Mouse (Mus musculus) heart, adult 2 months (tissue): ENCODE data around the gene Wdr43. TPM values are rescaled to one million over a fixed set of nuclear protein-coding genes. Genes with fewer than 3 reads are reported as not detected.

Experiments
- DNase-seq, 2 experiments: peaks; one replicate each; pipeline ENCODE4 v3.0.0; 2021
- H3K27ac ChIP-seq: fragments of 200-600 bp; 2 replicates; pipeline ENCODE4 v1.8.1; 2022
- H3K27me3 ChIP-seq: fragments of 200-500 bp; 2 replicates; pipeline ENCODE4 v1.6.1; 2012; ENCODE audit warnings: mild to moderate bottlenecking, low read length, inconsistent platforms, mixed read lengths; ENCODE audit not compliant: control insufficient read depth, insufficient read depth
- H3K36me3 ChIP-seq: fragments of 200-500 bp; 2 replicates; pipeline ENCODE4 v1.6.1; 2012; ENCODE audit warnings: low read length, inconsistent platforms; ENCODE audit not compliant: control insufficient read depth, insufficient read depth
- H3K4me1 ChIP-seq: fragments of 200-500 bp; 2 replicates; pipeline ENCODE4 v1.6.1; 2011; ENCODE audit warnings: low read length; ENCODE audit not compliant: control insufficient read depth, insufficient read depth
- H3K4me3 ChIP-seq: fragments of 200-600 bp; 2 replicates; pipeline ENCODE4 v1.8.1; 2022
- H3K79me2 ChIP-seq: fragments of 200-500 bp; replicated peaks from 2 replicates; pipeline ENCODE4 v1.6.1; 2012; ENCODE audit warnings: mild to moderate bottlenecking, inconsistent platforms, low read length, moderate library complexity, mixed read lengths; ENCODE audit not compliant: control insufficient read depth, insufficient read depth
- H3K9ac ChIP-seq: fragments of 200-500 bp; 2 replicates; pipeline ENCODE4 v1.6.1; 2012; ENCODE audit warnings: low read depth, mild to moderate bottlenecking, control low read depth, inconsistent platforms, low read length, mixed read lengths
- CTCF ChIP-seq: fragments of 200-600 bp; IDR thresholded peaks from 2 replicates; pipeline ENCODE4 v1.8.1; 2022; ENCODE audit warnings: antibody characterized with exemption, mild to moderate bottlenecking, moderate library complexity
- EP300 ChIP-seq: fragments of 200-500 bp; IDR thresholded peaks from 2 replicates; pipeline ENCODE4 v1.6.1; 2011; ENCODE audit warnings: low read depth, low read length, control low read depth; ENCODE audit not compliant: insufficient read depth
- POLR2A ChIP-seq: fragments of 200-500 bp; IDR thresholded peaks from 2 replicates; pipeline ENCODE4 v1.6.1; 2011; ENCODE audit warnings: mild to moderate bottlenecking, low read depth, low read length, control low read depth; ENCODE audit not compliant: insufficient read depth
- WGBS: fragments of 180-500 bp; shearing (Covaris S2); methylation state at CpG from one replicate; pipeline ENCODE4 v1.1.7; 2018; 5-methylcytosine and 5-hydroxymethylcytosine counted together
- intact Hi-C: fragments of 180-260 bp; cut with DNase I; formaldehyde crosslinking; loops from one replicate; pipeline ENCODE4 v1.15.1; 2025
- polyA plus RNA-seq: library from polyadenylated mRNA; depleted of rRNA; stranded (reverse); fragments of >200 nt; gene quantifications from 2 replicates; pipeline ENCODE4 v1.2.3, GENCODE M21; 2012
- total RNA-seq, 2 experiments: library from RNA; stranded (reverse); gene quantifications; 2 replicates each; pipeline ENCODE4 v1.2.3; 2021

Gene Wdr43
- total and polyA plus RNA-seq, 3 experiments, result 8.4 to 21.9 (median 19.1) TPM

DNA sequence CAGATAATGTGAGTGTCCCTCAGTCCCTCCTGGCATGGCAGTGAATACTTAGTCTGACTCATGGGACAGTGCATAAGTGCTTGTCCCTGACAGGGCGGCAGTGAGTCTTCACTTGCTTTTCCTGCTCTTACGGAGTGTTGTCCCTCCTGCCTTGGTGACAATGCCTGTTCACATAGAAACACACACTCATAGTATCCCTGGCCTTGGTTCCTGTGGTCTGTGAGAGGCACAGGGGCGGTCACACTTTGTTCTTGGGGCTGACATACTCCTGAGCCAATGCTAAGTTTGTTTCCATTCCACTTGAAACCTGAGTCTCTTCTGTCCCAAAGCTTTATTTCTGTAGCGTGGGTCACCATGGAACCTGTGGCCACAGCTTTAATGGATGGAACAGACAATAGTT lies 66.7 kb downstream of the Wdr43 start:
- no peak for DNase-seq
- Histone ChIP-seq H3K9ac (no peak overlapping the region), H3K4me1 (no peaks in the 10 kb centered on the region), H3K36me3 (no peaks in the 10 kb centered on the region), H3K27ac (no peak overlapping the region), H3K27me3 (no peaks in the 10 kb centered on the region), H3K79me2 (no peaks in the 10 kb centered on the region), H3K4me3 (no peak overlapping the region)
- WGBS, result 91% methylated on average over 4 of the region's 4 CpGs
- intact Hi-C loops, result no loop called here
- TF ChIP-seq CTCF (no peak), EP300 (no peak), POLR2A (no peak)

DNA sequence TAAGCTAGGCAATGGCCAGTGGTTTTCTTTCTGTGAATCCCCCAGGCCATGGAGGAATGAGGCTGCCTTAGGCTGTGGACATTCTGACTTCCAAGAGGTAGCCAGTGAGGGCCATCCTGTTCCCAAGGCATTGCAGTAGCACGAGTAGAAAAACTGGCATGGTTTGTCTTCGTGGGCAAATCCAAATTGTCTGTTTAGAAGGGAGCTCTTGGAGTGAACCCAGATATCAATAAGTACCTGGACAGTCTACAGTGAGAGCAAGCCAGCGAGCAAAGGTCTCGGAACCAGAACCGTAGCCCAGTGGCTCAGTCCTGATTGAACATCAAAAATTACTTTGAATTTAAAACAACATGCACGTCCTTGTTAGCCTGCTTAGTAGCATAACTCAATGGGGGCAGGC lies 67.6 kb downstream of the Wdr43 start:
- 85% methylated on average over 6 of the region's 6 CpGs for WGBS
- no peaks in the 10 kb centered on the region for H3K79me2 ChIP-seq
- intact Hi-C loops, result no loop called here

DNA sequence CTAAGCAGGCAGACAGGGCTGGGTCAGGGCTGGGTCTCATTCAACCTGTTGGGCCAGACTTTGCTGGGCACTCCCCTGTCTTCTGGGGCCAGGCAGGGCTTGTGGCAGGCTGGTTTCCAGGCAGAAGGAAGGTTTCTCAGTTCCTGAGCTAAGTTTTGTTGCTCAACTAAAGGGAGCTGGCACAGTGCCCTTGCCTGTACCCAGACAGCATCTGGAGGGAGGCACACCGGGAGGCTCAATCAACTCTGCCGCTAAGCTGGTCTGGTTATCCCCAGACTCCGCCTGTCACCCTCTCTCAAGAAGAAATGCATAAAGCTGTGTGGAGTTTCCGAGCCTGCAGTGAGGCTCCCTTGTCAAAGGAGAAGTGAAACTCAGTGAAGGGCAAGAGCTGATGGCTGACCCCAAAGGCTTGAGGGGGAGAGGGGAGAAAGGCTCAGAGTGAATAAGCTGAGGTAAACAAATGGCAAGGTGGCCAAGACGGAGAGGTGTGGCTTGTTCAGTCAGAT lies 68.5 kb downstream of the Wdr43 start:
- Histone ChIP-seq H3K27ac (no peak overlapping the region), H3K36me3 (no peaks in the 10 kb centered on the region), H3K9ac (no peak overlapping the region), H3K27me3 (no peaks in the 10 kb centered on the region), H3K4me1 (no peaks in the 10 kb centered on the region), H3K79me2 (no peaks in the 10 kb centered on the region), H3K4me3 (no peak overlapping the region)
- 67% methylated on average over 5 of the region's 5 CpGs for WGBS
- TF ChIP-seq POLR2A (no peak), EP300 (no peak), CTCF (no peak)
- no peak for DNase-seq
- intact Hi-C loops, result no loop called here

More for the DNA sequence above, 67.6 kb downstream of the Wdr43 start:
- no peaks in the 10 kb centered on the region for H3K36me3 ChIP-seq
- no peaks in the 10 kb centered on the region for H3K4me1 ChIP-seq
- no peak overlapping the region for H3K27ac ChIP-seq
- no peak for DNase-seq
- H3K9ac ChIP-seq, result no peak overlapping the region
- no peak overlapping the region for H3K4me3 ChIP-seq
- TF ChIP-seq POLR2A, result no peak
- no peak for TF ChIP-seq EP300
- no peak for TF ChIP-seq CTCF
- no peaks in the 10 kb centered on the region for H3K27me3 ChIP-seq

DNA sequence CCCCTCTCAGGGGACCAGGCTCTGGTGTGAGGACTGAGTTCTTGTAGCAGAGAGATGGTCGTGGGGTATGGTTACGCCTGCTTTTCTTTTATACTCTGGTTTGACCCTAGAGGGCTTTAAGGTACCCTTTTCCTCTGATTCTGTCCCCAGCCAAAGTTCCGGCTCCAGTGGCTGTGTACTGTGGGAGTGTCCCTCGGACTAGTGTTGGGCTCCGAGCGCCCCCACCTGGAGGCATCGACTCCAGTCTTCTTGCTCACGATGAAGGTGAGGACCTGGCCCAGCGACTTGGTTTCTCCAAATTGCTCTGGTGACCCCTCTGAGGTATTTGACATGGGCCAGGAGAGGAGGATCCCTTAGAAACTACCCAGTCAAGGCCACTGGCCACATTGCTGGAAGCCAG lies 71.7 kb downstream of the Wdr43 start:
- no peak overlapping the region for H3K4me3 ChIP-seq
- DNase-seq, result no peak
- TF ChIP-seq CTCF (peak; percentile 16; the same call in 1 of the 2 replicates), POLR2A (no peak), EP300 (no peak)
- H3K36me3 ChIP-seq, result no peaks in the 10 kb centered on the region
- H3K27me3 ChIP-seq, result no peaks in the 10 kb centered on the region
- intact Hi-C loops, result no loop called here
- no peaks in the 10 kb centered on the region for H3K79me2 ChIP-seq
- H3K4me1 ChIP-seq, result no peaks in the 10 kb centered on the region
- 79% methylated on average over 9 of the region's 9 CpGs for WGBS
- no peak overlapping the region for H3K9ac ChIP-seq
- H3K27ac ChIP-seq, result no peak overlapping the region

DNA sequence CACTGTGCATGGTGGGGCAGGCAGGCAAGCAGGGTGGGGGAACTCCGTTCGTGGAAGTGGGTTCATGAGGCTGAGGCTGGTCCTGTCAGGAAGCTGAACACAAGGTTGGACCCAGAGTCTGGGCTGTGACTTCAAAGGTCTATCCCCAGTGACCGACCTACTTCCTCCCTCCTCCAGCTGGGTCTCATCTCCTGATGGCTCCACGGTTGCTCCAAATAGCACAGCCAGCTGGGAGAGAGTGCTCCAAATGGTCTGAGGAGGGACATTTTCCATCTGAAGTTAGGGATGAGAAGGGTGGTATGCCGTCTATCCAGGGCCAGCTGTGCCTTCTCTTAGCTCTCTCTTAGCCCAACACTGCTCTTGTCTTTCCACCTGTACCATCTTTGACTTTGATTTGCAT lies 74.2 kb downstream of the Wdr43 start:
- H3K9ac ChIP-seq, result no peak overlapping the region
- WGBS, result 49% methylated on average over 5 of the region's 5 CpGs
- no peaks in the 10 kb centered on the region for H3K27me3 ChIP-seq
- no peaks in the 10 kb centered on the region for H3K4me1 ChIP-seq
- intact Hi-C loops, result no loop called here
- TF ChIP-seq EP300 (no peak), POLR2A (no peak), CTCF (no peak)
- no peak overlapping the region for H3K27ac ChIP-seq
- H3K79me2 ChIP-seq, result no peaks in the 10 kb centered on the region
- DNase-seq, result peak in 1 of 2 experiments; percentile 30
- no peak overlapping the region for H3K4me3 ChIP-seq
- H3K36me3 ChIP-seq, result no peaks in the 10 kb centered on the region

DNA sequence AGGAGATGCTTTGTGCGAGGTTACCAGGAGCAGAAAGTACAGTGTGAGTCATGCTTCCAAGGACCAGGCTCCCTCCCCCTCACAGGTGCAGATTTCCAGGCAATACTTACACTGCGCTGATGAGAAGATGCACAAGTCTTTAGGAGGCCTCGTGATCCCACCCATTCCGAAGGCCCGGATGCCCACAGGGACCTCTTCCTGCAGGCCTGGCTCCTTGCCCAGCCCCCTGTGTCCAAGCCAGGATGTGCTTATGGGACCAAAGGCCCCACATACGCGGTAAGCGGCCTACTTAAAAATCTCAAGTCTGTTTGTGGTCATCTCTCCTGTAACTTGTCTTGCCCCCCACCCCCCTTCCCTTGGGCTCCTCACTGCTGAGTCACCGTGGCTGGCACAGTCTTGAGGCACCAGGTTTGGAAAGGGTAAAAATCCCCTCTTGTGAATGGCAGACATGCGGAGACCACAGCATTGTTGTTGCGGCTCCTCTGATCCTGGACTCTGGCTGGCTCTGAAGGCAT lies 75.7 kb downstream of the Wdr43 start:
- Histone ChIP-seq H3K4me1 (peaks cover 2% of the 10 kb centered on the region; the same call in 1 of the 2 replicates), H3K36me3 (no peaks in the 10 kb centered on the region), H3K79me2 (no peaks in the 10 kb centered on the region), H3K27me3 (no peaks in the 10 kb centered on the region), H3K9ac (no peak overlapping the region), H3K27ac (no peak overlapping the region), H3K4me3 (no peak overlapping the region)
- TF ChIP-seq CTCF, result no peak
- TF ChIP-seq POLR2A, result no peak
- TF ChIP-seq EP300, result no peak
- 51% methylated on average over 11 of the region's 11 CpGs for WGBS
- peak; percentile 25 to 39 for DNase-seq
- intact Hi-C loops, result no loop called here

DNA sequence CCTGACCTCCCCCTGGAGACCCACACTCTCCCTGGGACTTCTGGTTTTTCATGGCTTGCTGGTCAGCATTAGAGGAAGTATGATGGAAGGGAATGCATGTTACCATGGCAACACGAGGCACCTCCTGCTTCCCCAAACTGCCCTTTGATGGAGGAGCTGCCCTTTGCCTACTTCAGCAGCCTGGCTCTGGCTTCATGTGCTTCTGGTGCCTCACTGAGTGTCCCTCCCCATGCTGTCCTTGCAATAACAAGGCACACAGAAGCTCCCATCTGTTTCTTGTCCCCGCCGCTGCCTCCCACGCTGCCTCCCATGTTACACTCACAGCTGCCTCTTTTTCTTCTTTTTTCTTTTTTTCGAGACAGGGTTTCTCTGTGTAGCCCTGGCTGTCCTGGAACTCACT lies 77.6 kb downstream of the Wdr43 start:
- Histone ChIP-seq H3K9ac (no peak overlapping the region), H3K36me3 (no peaks in the 10 kb centered on the region), H3K4me1 (peaks cover 10% of the 10 kb centered on the region; the same call in 1 of the 2 replicates), H3K27me3 (no peaks in the 10 kb centered on the region), H3K4me3 (no peak overlapping the region), H3K79me2 (no peaks in the 10 kb centered on the region), H3K27ac (no peak overlapping the region)
- no peak for DNase-seq
- intact Hi-C loops, result loop anchor here (2.0 kb wide), 1 partner anchor 17 kb away; no protein-coding TSS in a partner anchor
- 67% methylated on average over 5 of the region's 5 CpGs for WGBS
- TF ChIP-seq POLR2A, result no peak
- no peak for TF ChIP-seq CTCF
- TF ChIP-seq EP300, result no peak
